11 mouse cellular contexts compared by ENCODE assay signal in genomic region chr14:27846875-27847274, GRCm38 (mm10).
DNase-seq lines count a peak whose midpoint lies in the region; ATAC-seq lines count a peak whose summit lies in the region.
"Had no signal": no experiment of that assay in that cellular context is flagged by ENCODE, and none has a peak within 500 bp of the region (broad histone marks: within the 10 kb centered on the region; RNA-seq: fewer than 3 reads in every experiment).

No protein-coding gene starts in this region.

- intact Hi-C loops in left cerebral cortex, postnatal 25 days (cut with DNase I) = loop anchor here (2.0 kb wide), 2 partner anchors 14 to 26 kb away; no protein-coding TSS in a partner anchor

- DNase-seq in frontal cortex, postnatal 25 days (ENCODE audit: low spot score in 2 of 2) = no peak
- DNase-seq in right cerebral cortex, adult 18-20 months = peak; percentile 86
- no peak for DNase-seq in right cerebral cortex, postnatal 4 days
- DNase-seq in left cerebral cortex, postnatal 25 days (ENCODE audit: low spot score in 2 of 2) = peak; percentile 66 to 94
- no peak for DNase-seq in Muller cell, postnatal 12 days (ENCODE audit: inconsistent ontology term)
- DNase-seq: cerebellum, adult 8-10 months; embryo, embryonic 11 days; thymus, adult 2 months had no signal

- peak; percentile 99 for ATAC-seq in frontal cortex, adult (ENCODE audit: low TSS enrichment)
- no peak for ATAC-seq in erythroid progenitor cell, adult 5-6 weeks (replicated peaks; ENCODE audit: low FRiP score, poor library complexity, severe bottlenecking)
- ATAC-seq: hindbrain, embryonic 16.5 days had no signal

Comparison
In these comparisons a context has a peak if more than half of its experiments do, and no peak if none do; other contexts are left out.
1. DNase-seq: peak in right cerebral cortex, adult 18-20 months (single experiment) and left cerebral cortex, postnatal 25 days (2 of 2); none in frontal cortex, postnatal 25 days (0 of 2), right cerebral cortex, postnatal 4 days (single experiment) and Muller cell, postnatal 12 days (single experiment).